Mouse (Mus musculus): ENCODE measurements around the gene Cramp1l. TPM values are rescaled to one million over a fixed set of nuclear protein-coding genes. Genes with fewer than 3 reads are reported as not detected.

Cramp1l gene
- polyA plus RNA-seq, 1 experiment = 4.5 TPM

DNA sequence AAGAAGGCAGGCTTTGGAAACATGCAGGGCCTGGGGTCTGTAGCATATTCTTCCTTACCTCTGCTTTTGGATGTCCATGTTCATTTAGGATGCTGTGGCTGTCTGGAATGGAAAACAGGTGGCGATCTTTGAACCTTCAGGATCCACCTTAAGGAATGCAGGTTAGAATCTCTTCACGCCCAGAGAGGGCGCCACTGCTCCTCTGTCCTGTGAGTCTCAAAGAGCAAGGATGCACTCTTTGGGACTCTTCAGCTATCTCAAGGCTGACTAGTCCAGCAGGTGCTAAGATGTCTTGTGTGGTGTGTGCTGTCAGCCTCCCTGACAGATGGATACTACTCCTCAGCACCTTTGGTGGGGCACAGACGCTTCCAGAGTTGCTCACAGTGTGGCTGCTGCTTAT, 20.6 kb upstream of the Cramp1l start:
- H3K4me3 ChIP-seq (replicated peaks) = no peak overlapping the region
- H3K27me3 ChIP-seq (replicated peaks) = no peaks in the 10 kb centered on the region
- TF ChIP-seq GATA1 (IDR thresholded peaks at IDR 0.05; ENCODE audit: borderline replicate concordance, low read length) (no peak), FLI1 (IDR thresholded peaks at IDR 0.05; ENCODE audit: low read length) (no peak)
- H3K9me3 ChIP-seq = 0 out of 2 replicates have a peak, but pooled peaks cover 3% of the 10 kb centered on the region
- peaks cover 88% of the 10 kb centered on the region for H3K36me3 ChIP-seq (replicated peaks; ENCODE audit: low read length)
- H3K4me1 ChIP-seq = no peaks in the 10 kb centered on the region

DNA sequence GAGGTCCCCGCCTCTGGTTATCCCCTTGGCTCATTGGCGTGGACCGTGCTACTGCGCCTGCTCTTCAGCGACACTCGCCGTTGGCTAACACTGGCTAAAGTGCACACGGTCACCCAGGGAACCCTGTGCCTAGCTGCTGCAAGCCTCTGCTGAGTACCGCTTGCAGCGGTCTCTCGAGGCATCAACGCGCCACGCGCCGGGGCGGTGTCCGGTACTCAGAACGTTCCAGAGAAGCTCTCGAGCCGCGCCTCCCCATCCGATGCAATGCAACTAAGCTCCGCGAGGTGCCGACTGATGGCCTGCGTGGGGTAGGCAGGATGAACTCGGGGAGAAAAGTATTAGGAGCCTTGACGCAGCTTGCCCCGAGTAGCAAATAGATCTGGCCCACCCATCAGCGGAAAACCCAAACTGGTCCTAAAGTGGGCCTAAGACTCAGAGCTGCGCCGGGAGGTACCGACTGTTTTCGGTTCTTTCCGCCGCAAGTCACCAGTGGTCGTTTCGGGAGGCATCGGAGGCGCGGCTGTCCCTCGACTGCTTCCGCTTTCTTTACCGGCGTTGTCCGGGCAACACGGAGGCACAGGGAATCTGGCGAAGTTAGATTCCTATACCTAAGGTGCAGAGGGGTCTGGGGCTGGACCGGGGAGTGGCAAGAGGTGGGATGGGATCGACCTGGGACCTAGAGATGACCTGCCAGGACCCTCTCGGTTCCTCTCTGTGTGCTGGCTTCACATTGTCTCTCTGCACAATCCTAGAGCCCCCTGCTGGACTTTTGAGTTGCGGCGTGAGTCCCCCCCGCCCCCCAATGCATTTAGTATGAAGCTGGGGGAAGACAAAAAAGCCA, 924 bp upstream of the Cramp1l start:
- peak overlapping the region; percentile 99 for H3K4me3 ChIP-seq (replicated peaks)
- no peaks in the 10 kb centered on the region for H3K9me3 ChIP-seq
- peaks cover 36% of the 10 kb centered on the region for H3K36me3 ChIP-seq (replicated peaks; ENCODE audit: low read length)
- TF ChIP-seq GATA1 (IDR thresholded peaks at IDR 0.05; ENCODE audit: borderline replicate concordance, low read length) = no peak
- TF ChIP-seq FLI1 (IDR thresholded peaks at IDR 0.05; ENCODE audit: low read length) = no peak
- peaks cover 37% of the 10 kb centered on the region for H3K4me1 ChIP-seq
- H3K27me3 ChIP-seq (replicated peaks) = no peaks in the 10 kb centered on the region

DNA sequence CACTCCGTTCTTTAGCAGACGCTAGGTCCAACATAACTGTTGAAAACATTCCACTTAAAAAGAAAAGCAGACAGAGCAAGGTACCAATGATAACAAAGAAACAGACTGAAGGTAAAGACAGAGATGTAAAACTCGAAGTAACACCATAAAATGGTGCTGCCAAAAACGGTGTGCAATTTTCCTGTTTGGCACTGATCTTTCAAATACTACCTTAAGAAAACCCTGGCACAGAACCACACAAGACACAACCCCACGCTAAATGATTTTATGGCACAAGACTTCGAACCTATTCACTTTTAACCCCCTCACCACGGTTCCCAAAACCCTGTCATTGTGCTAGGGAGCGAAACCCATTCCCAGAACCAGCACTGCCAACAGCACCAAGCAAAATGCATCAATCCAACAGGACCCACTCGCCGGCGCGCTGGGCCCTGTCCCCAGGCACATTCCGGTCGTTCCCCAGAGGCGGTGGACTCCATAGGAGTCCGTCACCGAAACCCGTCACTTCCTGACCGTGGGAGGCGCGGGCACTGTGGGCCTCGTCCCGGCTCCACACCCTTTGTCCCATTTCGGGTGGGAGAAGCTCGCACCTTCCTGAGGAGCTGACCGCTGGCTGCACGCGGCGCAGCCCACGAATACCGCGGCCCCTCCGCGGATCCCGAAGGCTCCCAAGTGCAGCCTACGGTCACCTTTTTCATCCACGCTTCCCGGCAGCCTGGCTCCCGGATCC, 582 bp downstream of the Cramp1l start:
- peaks cover 40% of the 10 kb centered on the region for H3K36me3 ChIP-seq (replicated peaks; ENCODE audit: low read length)
- no peaks in the 10 kb centered on the region for H3K9me3 ChIP-seq
- no peaks in the 10 kb centered on the region for H3K27me3 ChIP-seq (replicated peaks)
- no peak for TF ChIP-seq GATA1 (IDR thresholded peaks at IDR 0.05; ENCODE audit: borderline replicate concordance, low read length)
- no peak for TF ChIP-seq FLI1 (IDR thresholded peaks at IDR 0.05; ENCODE audit: low read length)
- H3K4me3 ChIP-seq (replicated peaks) = peak overlapping the region; percentile 99
- H3K4me1 ChIP-seq = peaks cover 43% of the 10 kb centered on the region

DNA sequence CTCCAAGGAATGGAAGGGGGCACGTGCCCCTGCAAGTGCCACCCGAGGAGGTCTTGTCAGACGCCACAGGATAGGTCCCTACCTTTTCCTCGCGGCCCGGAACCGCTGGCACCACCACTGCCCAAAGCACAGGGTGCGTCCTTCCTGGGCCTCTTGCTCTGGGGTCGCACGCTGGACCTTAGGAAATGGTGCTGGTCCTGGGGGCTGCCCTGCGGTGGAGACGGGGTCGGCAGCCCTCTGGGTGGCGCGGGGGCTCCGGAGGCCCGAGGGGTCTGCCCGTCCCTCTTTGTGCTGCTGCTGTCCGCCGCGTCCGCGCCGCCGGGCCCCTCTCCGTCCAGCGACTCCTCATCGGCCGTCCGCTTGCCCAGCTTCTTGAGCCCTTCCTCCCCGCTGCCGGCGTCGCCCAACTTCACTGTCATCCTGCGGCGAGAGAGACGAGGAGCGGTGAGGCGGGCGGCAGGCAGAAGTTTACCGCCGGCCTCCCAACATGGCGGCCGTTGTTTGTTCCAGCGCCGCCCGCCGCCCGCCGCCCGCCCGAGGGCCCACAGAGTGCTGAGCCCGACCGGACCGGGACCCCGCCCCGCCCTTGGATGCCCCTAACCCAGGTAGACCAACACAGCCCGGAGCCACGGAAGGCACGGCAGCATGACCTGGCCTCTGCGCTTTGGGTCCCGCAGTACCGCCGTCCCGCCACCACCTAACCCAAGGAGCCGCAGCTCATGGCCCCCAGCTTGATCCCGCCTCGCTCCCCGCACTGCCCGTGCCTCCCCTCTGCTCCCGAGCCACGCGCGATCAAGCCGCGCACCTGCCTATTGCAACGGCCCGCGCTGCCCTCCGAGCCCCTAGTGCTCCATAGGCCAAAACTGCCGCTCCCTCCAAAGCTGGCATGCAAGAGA, 1.7 kb downstream of the Cramp1l start:
- H3K4me3 ChIP-seq (replicated peaks) = peak overlapping the region; percentile 99
- H3K36me3 ChIP-seq (replicated peaks; ENCODE audit: low read length) = peaks cover 41% of the 10 kb centered on the region
- TF ChIP-seq FLI1 (IDR thresholded peaks at IDR 0.05; ENCODE audit: low read length) = no peak
- no peak for TF ChIP-seq GATA1 (IDR thresholded peaks at IDR 0.05; ENCODE audit: borderline replicate concordance, low read length)
- H3K27me3 ChIP-seq (replicated peaks) = no peaks in the 10 kb centered on the region
- peaks cover 49% of the 10 kb centered on the region for H3K4me1 ChIP-seq
- no peaks in the 10 kb centered on the region for H3K9me3 ChIP-seq

DNA sequence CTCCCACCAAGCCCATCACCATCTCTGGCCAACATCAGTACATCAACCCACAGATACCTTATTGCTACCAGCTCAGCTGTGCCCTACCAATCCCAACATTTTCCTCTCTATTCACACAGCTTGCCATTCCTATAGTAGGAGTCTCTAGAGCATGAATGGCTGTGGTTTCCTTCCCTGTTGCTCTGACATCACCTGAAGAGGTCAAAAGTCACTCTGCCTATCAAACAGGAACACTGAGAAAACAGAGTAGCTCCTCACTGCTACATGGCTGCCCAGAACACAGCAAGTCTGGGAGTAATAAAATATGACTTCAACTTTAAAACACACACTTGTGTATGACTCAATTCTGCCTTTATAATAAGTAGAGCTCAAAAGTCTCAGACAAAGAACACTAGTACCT, 8.1 kb downstream of the Cramp1l start:
- no peak for TF ChIP-seq FLI1 (IDR thresholded peaks at IDR 0.05; ENCODE audit: low read length)
- TF ChIP-seq GATA1 (IDR thresholded peaks at IDR 0.05; ENCODE audit: borderline replicate concordance, low read length) = no peak
- no peak overlapping the region for H3K4me3 ChIP-seq (replicated peaks)
- H3K4me1 ChIP-seq = peaks cover 41% of the 10 kb centered on the region
- H3K9me3 ChIP-seq = no peaks in the 10 kb centered on the region
- peaks cover 90% of the 10 kb centered on the region for H3K36me3 ChIP-seq (replicated peaks; ENCODE audit: low read length)
- H3K27me3 ChIP-seq (replicated peaks) = no peaks in the 10 kb centered on the region

DNA sequence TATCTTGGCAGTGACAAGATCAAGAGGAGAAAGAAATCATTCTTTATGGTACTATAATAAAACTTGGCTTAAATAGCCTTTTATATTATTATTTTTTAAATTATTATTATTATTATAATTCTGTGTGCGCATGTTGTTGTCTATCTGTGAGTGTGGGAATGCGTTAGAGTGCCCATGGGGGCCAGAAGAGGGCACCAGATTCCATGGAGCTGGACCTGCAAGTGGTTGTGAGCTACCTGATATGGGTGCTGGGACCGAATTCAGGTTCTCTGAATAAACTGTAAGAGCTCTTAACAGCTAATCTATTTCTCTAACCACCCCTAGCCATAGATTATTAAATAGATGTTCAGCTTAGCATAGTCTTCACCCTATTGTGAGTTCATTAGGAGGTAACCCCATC, 10.5 kb downstream of the Cramp1l start:
- H3K36me3 ChIP-seq (replicated peaks; ENCODE audit: low read length) = peaks cover 88% of the 10 kb centered on the region
- no peak overlapping the region for H3K4me3 ChIP-seq (replicated peaks)

DNA sequence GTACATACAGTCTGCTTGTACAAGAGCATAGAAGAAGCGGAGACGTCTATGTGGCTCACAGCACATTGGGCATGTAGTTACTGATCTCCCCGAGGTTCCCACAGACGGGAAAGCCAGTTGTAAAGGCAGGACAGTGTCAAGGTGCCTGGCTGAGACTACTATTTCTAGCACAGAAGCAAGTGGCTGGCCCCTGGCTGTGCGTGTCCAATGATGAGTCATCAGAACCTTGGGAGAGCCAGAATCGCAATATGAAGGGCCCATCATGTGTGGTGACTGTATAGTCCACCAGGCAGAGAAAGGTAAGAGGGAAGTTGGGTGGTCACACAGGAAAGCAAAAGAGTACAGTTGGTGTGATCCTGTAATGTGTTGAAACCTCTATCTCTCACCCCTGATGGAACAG, 20.9 kb downstream of the Cramp1l start:
- TF ChIP-seq GATA1 (IDR thresholded peaks at IDR 0.05; ENCODE audit: borderline replicate concordance, low read length) (no peak), FLI1 (IDR thresholded peaks at IDR 0.05; ENCODE audit: low read length) (no peak)
- Histone ChIP-seq H3K4me3 (replicated peaks) (no peak overlapping the region), H3K36me3 (replicated peaks; ENCODE audit: low read length) (peaks cover 99% of the 10 kb centered on the region), H3K4me1 (peaks cover 25% of the 10 kb centered on the region), H3K9me3 (no peaks in the 10 kb centered on the region), H3K27me3 (replicated peaks) (no peaks in the 10 kb centered on the region)

More for the DNA sequence above, 10.5 kb downstream of the Cramp1l start:
- Histone ChIP-seq H3K27me3 (replicated peaks) (no peaks in the 10 kb centered on the region), H3K9me3 (no peaks in the 10 kb centered on the region), H3K4me1 (peaks cover 28% of the 10 kb centered on the region)
- no peak for TF ChIP-seq GATA1 (IDR thresholded peaks at IDR 0.05; ENCODE audit: borderline replicate concordance, low read length)
- TF ChIP-seq FLI1 (IDR thresholded peaks at IDR 0.05; ENCODE audit: low read length) = no peak

DNA sequence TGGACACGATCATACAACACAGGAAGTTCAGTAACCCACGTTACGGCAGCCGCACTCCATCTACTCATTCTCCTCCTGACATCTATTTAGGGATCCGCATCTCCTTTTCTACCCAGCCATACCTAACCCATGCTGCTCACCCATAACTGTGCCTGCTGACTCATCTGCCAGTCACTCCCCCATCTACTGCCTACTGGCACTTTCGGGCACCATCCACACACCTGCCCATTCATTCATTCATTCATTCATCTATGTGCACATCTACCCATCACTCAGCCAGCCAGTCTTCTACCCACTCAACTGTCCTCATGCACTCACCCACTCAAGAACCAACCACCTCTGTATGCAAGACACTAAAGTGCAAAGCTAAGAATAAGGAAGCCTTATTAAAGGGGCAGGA, 28.4 kb downstream of the Cramp1l start:
- Histone ChIP-seq H3K27me3 (replicated peaks) (no peaks in the 10 kb centered on the region), H3K4me1 (peaks cover 14% of the 10 kb centered on the region), H3K9me3 (no peaks in the 10 kb centered on the region), H3K4me3 (replicated peaks) (no peak overlapping the region), H3K36me3 (replicated peaks; ENCODE audit: low read length) (peaks cover 100% of the 10 kb centered on the region)
- TF ChIP-seq FLI1 (IDR thresholded peaks at IDR 0.05; ENCODE audit: low read length) = no peak
- no peak for TF ChIP-seq GATA1 (IDR thresholded peaks at IDR 0.05; ENCODE audit: borderline replicate concordance, low read length)
